Mouse (Mus musculus) cerebellum, postnatal 25 days (tissue): ENCODE measurements around the gene Dock9.
A peak's percentile ranks its signal among the peaks of the same experiment; 100 is the strongest.

Source experiments
- DNase-seq, 2 experiments: peaks; one replicate each; pipeline ENCODE4 v3.0.0; 2021; ENCODE audit warnings: mixed read lengths in 2 of 2

Dock9 gene

DNA sequence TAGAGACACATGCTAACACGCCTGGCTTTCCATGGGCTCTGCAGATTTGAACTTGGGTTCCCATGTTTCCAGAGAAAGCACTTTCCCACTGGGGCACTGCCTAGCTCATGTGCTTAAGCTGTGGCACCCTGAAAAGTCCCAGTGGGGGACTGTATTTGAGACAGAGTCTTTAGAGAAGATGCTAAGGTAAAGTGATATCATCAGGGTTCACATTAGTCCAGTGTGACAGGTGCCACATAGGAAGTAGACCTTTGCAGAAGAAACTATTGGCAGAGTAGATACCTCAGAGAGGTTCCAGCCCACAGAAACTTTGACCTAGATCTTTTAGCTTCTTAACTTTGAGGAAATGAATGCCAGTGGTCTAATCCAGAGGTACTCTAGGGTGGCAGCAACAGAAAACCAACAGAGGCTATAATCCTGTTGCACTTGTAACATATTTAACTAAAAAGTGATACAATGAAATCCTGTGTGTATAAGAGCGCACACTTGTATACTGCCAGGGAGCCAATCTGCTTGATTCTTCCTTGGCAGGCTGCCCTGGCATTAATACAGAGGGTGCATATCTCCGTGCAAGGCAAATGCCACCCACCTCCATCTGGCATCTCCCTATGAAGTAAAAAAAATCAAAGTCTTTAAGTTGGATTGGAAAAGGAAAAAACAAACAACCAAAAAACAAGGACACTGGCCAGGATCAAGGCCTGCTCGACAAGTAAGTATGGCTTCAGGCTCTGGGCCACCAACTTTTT lies 179.8 kb downstream of the Dock9 start:
- DNase-seq: peak; percentile 91 to 96

DNA sequence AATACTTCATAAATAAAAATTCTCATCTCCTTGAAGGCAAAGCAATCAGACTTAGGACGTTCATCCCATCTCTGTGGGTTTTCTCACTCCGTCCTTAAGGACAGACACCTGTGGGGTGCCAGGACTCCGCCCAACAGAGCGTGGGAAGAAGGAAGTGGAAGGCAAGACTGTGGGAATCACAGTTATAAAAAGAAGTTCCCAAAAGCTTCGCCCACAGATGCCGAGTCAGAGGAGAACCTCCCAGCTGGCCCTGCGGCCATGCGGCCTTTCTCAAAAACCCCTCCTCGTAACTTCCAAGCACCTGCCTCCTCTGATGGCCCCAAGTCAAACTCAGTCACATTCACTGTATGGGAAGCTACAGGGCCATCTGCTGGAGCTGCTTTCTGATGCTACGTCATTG lies 182.2 kb downstream of the Dock9 start:
- DNase-seq: peak in 1 of 2 experiments; percentile 22

DNA sequence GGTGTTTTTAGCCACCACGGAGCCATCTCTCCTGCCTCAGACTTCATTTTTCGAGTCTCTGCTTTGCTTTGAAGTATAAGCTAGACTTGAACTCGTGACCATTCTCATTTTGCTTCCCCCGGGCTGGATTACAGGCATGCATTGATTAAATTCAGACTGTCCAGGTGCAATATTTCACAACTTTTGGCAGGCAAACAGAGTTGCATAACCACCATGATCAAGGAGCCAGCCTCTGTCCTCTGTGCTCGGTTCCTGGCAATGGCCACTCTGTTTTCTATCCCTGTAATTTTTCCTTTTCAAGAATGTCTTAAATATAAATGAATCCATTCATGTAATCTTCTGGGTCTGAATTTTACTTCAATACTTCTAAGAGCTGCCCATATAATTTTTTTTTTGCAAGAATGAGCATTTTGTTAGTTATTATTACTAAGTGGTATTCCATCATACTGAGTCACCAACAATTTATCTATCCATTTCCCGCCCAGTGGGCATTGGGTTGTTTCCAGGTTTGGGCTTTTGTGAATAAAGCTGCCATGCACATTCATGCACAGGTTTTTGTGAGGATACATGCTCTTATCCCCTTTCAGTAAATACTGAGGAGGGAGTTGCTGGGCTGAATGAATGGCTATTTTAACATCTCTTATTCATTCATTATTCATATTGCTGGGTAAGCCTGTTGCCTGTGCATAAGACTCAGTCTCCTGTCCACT lies 183.0 kb downstream of the Dock9 start:
- DNase-seq: peak; percentile 53 to 72

DNA sequence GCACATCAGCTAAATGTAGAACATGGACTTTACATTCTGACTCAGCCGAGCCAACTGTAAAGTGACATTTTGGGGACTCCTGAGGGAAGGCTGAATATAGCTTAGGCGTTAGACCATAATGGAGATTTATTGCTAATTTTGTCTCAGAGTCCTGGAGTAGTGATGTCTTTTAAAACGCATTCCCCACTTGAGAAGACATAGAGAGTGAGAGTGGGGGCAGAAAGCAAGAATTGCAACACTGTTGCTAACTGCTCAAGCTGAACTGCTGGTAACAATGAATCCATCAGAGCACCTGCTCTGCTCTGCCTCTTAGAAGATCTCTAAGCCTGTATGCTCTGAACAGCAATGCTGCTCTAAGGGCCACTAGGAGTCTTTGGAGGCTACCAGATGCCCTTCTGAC lies 184.1 kb downstream of the Dock9 start:
- DNase-seq: no peak

DNA sequence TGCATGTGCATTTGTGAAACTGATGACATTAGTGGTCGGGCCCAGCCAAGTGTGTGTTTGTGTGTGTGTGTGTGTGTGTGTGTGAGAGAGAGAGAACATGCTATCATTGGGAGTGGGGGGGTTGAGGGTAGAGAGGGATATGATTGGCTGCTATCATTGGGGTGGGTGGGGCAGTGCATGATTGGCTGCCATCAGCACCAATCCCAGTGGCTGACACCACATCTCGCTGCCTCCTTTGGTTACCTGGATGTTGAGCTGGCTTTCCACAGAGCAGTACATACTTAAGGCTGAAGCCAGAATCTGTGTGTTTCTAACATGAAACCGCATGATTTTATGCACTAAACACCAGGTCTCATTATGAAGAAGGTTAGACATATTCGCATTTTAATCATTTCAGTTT lies 184.7 kb downstream of the Dock9 start:
- peak in 1 of 2 experiments; percentile 23 for DNase-seq

DNA sequence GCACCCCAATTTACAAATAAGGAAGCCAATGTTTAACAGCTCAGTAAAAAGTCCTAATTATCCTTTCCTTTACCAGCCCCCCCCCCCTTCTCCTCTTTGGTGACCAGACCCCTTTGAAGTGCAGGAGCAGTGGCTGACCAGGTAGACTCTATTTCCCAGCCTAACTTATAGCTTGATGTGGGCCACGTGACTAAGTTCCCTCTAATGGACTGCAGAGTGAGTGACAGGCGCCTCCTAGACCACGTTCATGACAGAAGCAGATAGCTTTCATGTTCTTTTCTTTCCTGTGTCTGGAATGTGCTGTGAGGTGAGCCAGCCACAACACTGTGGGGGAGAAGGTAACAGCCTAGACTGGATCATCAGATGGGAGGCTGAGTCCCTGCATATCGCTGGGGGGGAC lies 186.1 kb downstream of the Dock9 start:
- no peak for DNase-seq

DNA sequence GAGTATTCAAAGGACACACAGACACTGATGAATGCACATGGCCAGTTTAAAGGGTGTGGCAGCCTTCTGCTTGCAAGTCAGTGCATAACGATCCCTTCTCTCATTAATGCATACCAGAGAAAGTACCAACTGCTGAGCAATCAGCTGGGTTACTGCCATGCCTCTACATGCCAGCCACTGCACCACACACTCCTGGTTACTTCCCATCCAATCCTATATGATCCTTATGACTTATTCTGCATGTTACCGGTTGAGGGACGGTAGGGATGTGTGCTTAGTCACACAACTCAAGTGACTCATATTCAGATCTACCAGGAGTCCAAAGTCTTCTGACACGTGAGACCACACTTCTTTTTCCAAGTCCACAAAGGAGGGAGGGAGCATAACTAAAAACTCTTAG lies 186.5 kb downstream of the Dock9 start:
- DNase-seq: no peak

DNA sequence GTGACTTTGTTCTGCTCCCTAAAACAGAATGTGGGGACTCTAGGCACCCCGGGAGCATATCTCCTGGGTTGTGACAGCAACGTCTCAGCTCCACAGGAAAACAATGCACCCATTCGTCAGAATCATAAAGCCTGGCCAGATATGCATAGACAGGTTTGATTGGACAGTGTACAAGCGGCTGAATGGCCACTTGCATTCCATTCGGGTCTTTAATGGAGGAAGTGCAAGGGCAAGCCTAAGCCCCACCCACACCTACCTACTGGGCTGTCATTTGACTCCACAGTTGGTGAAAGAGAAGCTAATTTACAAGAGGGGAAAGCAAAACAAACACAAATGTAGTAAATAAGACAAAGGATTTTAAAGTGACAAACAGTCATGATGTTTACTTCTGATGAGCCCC lies 189.1 kb downstream of the Dock9 start:
- no peak for DNase-seq

DNA sequence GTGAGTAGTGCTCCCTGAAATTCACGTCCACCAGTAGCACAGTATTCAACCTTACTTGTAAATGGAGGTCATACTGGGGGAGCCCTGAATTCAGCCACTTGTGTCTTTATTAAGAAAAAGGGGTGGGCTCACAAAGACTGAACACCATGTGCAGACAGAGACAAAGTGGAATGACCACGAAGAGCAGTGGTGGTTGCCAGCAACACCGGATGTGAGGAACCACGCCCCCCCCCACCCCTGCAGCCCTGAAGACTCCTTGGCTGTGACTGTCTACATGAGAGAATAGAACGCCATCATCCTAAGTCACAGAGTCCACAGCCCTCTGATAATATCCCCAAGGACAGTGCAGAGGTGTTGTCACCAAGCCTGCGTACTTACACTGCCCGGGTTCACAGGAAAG lies 191.2 kb downstream of the Dock9 start:
- DNase-seq: no peak

DNA sequence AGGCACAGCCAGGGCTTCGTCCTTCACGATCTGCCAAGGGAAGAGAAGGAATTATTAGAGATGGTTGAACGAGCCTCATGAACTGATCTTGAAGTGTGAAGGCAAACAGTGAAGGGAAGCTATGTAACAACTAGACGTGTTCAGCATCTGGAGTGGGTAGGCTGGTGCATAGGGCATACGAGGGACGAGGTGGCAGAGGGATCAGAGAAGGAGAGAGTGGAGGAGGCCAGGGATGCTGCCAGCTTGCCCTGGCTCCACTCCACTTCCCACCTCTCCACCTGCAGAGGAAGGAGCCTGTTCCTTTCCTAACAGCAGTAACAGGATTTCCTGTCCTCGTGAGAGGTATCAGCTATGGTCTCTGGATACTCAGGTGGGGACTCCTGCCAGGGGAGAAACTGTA lies 192.4 kb downstream of the Dock9 start:
- peak; percentile 68 to 71 for DNase-seq

DNA sequence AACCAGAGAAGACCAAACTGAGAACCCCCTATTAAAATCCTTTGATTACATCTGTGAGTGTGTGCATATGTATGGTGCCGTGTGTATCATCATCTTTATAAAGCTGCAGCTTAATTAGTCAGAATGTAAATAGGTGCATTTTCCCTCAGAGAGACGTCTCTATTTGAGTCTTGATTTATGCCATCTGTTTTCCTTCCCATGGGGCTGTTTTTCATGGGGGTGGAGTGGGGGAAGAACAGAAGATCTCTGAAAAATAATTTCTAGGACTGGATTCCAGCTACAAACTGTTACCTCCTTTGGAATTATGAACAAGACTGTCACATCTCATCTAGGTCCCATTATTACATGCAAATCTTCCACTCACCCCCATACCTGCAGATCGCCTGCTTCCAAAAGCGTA lies 193.1 kb downstream of the Dock9 start:
- no peak for DNase-seq

DNA sequence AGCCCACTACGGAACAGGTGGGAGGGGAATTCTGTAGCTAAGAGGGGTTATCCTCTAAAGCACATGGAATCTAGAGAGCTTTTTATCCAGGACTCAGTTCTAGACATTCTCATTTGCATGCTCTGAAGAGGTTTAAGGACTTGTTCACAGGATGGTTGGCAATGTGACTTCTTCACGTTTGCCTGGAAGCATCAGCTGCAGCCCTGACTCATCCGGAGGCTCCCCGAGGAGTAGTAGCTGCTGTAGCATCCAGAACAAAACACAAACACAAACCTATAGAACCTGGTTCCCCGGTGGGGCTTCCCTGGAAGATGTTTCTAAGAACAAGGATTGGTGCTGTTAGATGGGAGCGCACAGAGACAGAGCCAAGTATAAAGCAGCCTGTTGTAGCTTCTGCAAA lies 195.0 kb downstream of the Dock9 start:
- peak; percentile 29 to 45 for DNase-seq

DNA sequence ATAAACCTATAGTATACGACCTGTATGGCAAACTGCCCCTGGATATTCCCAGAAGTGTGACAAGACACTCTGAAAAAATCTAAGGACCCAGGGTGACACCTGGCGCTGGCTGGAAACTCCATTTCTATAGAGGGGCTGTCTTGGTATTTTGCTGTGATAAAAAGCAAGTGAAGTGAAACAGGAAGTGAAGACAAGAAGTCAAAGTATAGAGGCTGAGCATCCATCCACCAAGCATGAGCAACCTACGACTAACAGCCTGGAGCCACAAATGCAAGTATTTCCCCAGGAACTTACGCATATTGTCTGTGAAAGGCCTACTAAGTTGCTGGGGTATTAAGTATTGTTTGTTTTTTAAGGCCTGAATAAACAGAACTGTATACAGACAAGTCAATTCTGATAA lies 197.1 kb downstream of the Dock9 start:
- no peak for DNase-seq

DNA sequence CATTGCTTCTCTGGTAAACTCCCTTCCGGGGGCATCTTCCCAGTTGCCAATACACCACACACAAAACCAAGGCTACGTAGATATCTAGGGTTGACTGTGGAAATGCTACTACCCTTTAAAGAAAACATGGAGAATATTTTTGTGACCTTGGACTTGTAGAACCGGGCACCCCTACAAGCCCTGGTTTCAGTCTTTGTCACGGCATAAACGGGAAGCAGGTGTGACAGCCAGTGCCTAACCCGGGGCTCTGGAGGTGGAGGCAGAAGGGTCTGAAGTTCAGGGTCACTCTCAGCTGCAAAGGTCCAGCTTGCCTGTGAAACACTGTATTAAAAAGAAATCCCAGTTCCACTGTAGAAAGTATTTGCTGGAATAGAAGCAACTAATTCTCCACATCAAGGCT lies 200.6 kb downstream of the Dock9 start:
- DNase-seq: no peak

DNA sequence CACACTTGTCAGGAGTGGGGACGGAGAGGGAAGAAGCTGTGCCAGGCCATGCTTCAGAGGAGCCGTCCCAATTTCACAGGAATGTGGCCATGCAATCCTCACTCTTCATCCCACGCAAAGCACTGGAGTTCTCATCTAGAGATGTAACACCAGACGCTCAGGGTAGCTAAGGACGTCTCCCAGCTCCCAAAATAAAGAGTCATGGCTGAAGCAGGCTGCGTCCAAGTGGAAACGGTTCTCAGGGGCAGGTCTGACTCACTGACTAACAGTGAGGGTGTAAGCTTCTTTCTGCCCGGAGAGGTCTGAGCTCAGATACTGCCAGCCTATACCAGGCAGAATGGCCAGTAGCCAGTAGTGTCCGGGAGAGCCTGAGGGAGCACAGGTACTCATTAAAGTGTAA lies 201.0 kb downstream of the Dock9 start:
- peak; percentile 38 to 54 for DNase-seq

DNA sequence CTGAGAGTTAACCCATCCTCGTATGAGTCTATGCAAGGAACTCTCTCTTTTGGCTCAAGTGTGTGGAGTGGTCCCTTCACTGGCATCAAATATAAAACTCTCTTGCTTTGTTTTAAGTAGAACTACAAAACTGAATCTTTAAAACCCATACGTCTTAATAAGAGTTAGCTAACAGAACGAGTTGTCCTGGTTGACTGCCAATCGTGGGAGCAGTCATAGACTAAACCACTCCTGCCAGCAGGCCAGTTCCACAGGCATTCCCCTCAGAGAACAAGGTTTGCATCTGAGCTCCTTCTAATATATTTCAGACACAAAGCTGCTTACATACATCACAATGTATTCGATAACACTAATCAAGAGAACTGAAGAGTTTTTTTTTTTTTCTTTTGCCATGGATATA lies 203.0 kb downstream of the Dock9 start:
- no peak for DNase-seq

DNA sequence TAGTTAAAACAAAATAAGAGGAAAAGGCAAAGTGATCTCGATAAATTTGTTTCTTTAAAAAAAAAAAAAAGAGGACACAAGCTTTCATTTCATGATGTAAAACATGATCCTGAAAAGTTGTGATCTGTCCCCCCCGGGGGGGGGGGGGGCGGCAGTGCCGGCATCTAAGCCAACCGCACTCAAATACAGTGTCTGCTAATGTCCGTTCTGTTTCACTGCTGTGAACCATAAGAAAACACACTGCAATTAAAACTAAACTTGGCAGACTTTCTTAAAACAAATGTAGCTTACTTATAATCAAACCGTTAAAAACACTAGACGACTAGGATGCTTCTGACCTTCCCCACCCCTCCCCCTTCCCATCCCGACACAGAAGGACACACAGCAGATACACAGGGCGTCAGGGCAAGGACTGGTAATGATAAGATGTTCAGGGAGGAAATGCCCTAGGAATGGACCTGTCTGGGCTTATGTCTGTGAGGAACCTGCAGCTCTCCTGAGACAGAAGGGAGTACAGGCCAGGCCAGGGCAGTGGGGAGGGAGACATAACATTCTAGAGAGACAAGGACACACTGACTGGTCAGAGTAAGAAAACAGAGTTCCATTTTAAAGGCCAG lies 204.2 kb downstream of the Dock9 start:
- no peak for DNase-seq

DNA sequence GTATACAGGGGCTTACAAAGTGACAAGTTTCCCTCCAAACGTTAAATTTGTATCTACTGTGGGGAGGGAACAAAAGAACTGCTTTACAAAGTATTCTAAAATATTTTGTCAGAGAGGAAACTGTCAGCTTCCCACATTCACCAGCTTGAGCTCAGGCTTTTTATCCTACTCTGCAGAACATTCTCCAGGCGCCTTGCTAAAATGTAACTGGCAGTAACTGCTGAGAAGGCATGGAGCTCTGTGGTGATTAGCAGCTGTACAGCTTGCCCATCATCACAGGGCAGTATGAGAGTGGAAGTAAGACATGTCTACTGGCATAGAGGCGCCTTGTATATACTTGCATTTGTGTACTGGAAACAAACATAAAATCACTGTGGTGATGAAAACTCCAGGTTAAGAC lies 204.7 kb downstream of the Dock9 start:
- no peak for DNase-seq

DNA sequence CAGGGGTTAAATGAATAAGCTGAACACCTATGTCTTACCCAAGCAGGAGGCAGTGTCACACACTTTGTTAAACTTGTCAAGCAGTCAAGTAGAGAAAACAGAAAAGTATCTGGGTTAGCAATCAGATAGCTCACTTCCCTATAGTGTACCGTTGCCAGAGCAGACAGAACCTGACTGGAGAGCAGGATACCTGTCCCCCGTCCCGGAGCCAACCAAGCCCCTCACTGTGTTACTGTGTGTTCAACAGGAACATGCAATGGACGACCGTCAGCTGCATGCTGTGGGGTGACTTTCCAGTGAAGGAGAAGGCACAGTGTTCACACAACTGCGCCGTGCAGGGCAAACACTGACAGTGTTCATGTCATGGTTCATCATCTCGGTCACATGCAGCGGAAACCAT lies 205.3 kb downstream of the Dock9 start:
- peak; percentile 41 to 49 for DNase-seq

DNA sequence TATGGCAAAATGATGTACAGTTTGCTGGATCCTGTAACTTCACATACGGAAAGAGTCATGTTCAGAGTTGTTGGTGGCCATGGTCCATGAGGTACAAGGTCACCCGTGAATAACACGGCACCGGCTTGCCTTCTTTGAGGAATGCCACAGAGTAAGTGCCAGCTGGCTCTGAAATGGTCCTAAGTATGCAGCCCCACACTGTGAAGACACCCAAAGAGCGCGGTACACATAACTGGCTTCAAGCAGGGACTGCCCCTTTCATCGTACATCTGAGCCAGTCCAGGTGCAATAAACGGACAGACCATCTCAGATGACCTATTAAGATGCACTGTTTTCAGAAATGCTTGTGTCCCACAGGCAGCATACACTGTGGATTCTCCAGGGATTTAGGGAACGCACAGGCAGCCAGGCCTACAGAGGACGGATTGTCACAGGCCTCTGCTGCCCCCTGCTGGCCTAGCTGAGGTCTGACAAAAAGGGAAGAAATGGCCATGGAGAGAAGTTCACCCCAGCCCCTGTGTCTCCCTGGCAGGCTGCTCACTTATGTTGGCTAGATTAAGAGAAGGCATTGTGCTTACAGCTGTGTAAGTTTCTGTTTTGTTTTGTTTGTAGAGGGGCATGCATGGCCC lies 208.4 kb downstream of the Dock9 start:
- DNase-seq: peak; percentile 82 to 88

DNA sequence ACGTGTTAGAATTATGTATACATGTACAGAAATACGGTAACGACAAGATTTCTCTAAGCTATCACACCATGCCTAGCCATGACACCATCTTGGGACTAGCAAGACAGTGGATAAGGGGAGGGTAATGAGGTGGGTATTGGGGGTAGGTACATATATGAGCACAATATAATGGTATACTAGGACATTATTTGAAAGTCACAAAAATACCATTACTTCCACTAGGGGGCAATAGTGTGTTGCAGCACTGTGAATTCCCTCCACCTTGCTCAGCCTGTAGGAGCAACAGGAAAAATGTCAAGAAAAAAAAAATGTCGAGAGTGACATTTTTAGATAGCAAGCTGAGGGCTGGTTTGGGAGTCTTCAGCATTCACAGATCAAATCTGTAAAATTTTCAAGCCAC lies 209.2 kb downstream of the Dock9 start:
- DNase-seq: no peak

DNA sequence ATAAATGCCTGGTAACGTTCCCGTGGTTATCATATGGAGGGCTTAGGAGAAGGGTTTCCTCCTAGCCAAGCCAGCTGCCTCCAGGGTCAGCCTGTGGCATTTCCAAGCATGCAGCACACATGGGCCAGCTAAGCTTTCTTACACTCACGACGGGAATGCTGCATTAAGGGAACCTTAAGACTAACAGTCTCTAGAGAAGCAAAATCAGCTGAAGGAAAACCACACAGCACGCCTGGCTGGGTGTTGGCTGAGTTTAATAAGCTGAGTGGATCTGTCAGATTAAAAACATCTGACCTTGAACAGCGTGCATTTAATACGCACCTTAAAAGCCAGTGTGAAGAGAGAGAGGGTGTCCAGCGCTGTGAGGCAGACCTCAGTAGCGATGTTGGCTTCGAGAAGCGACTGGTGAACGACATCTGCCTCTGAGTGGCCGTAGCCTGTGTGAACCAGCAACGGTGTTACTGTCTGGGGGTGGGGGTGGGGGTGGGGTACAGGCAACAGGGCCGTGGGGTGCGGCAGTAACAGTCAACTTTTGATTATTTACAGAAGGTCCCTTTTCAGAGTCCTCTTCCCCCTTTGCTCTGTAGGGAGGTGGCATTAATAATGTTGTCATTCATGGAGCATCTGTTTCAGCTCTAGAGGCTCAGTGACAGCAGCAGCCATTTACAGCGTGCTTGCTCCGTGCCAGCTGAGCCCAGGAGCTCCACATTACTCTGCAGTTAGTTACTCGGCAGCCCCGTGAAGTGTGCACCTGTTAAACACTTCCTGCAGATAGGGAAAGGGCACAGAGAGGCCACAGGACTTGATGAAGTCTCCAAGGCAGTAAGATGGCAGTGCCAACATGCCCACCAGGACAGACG lies 211.5 kb downstream of the Dock9 start:
- DNase-seq: no peak

DNA sequence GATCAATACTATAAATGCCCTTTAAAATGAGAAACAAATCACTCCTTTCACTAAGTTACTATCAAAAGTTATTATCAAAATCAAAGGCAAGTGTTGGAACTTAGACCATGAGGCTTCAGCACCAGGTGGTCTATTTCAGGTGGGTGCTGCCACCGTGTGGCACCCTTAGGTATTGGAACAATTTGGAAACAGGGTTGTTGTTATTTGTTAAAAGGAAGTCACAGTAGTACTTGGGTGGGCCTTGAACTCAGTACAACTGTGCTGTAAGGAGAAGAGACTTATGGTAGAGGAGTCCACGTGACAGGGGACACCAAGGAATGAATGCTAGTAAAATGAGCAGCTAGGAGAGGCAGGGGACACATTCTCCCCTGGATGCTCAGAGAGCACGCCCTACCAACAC lies 218.6 kb downstream of the Dock9 start:
- DNase-seq: peak; percentile 49 to 68
